Mouse (Mus musculus): ENCODE measurements at regions not wholly inside any gene's neighbourhood (a gene's known extent, or its start where the extent isn't known, plus 50 kb on each side); places are given as distances from the start of the nearest gene placed in this dataset.

DNA sequence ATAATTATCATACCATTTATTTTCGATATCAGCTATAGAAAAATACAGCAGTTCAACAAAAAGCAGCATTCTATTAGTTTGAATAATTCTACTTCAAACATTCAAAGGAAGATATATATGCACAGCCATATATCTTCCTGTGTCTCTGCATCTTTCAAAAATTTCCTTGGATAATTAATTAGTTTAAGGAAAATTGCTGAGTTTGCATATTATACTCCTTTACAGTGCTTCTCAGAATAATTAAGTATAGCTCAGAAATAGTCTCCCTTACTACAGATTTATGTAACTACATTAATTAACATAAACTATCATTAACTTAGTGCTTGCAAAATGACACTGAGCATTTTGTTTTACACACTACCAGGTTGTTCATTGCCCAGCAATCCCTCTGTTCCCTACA lies 546.0 kb upstream of the Zfp804a start:
- H3K9ac ChIP-seq (replicated peaks; ENCODE audit: low read length, poor library complexity, severe bottlenecking) = no peak overlapping the region
- H3K36me3 ChIP-seq (ENCODE audit: insufficient read depth, low read length) = no peaks in the 10 kb centered on the region
- H3K4me2 ChIP-seq (ENCODE audit: low read depth, low read length, poor library complexity, severe bottlenecking) = no peak overlapping the region
- H3K4me3 ChIP-seq (ENCODE audit: low read depth, low read length) = no peak overlapping the region
- no peak for TF ChIP-seq CTCF (IDR thresholded peaks at IDR 0.05)
- no peaks in the 10 kb centered on the region for H3K9me3 ChIP-seq (ENCODE audit: low read length)
- H3K4me1 ChIP-seq (ENCODE audit: insufficient read depth, low read length) = no peaks in the 10 kb centered on the region
- ATAC-seq (ENCODE audit: low FRiP score) (no peak), DNase-seq (ENCODE audit: low spot score) (no peak)
- no peak overlapping the region for H3K27ac ChIP-seq (ENCODE audit: low read depth, low read length)
- H3K27me3 ChIP-seq (ENCODE audit: insufficient read depth, low read length) = no peaks in the 10 kb centered on the region
- 94% methylated on average over 1 of the region's 1 CpGs for WGBS

DNA sequence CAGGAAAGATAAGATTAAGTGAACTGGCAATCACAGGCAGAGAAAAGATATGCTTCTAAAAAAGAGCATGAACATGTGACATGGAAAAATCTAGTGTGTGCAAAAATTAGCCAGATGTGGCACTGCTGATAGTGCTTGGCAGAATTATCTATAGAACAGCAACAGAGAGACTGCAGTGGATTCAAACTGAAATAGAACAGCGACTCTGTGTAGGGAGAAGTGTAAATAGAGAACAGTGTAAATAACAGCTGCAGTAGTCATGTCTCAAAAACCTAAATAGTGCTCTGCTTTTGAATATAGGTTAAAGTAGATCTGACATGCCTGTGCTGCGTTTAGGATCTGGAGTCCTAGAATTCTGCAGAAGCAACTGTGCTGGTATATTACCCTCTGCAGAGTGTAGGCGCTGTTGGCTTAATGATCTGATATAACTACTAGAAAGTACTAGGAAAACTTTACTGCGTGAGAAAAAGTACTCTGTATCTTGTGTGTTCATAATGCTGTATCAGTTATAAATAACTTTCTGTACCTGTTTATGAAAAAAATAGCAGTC lies 539.9 kb upstream of the Zfp804a start:
- WGBS = 90% methylated on average over 4 of the region's 4 CpGs
- no peak overlapping the region for H3K27ac ChIP-seq (ENCODE audit: low read depth, low read length)
- DNase-seq (ENCODE audit: low spot score) = no peak
- H3K9ac ChIP-seq (replicated peaks; ENCODE audit: low read length, poor library complexity, severe bottlenecking) = no peak overlapping the region
- no peak overlapping the region for H3K4me2 ChIP-seq (ENCODE audit: low read depth, low read length, poor library complexity, severe bottlenecking)
- H3K36me3 ChIP-seq (ENCODE audit: insufficient read depth, low read length) = no peaks in the 10 kb centered on the region
- no peak for ATAC-seq (ENCODE audit: low FRiP score)
- H3K27me3 ChIP-seq (ENCODE audit: insufficient read depth, low read length) = no peaks in the 10 kb centered on the region
- H3K4me3 ChIP-seq (ENCODE audit: low read depth, low read length) = no peak overlapping the region
- H3K9me3 ChIP-seq (ENCODE audit: low read length) = no peaks in the 10 kb centered on the region
- peak; percentile 4; the same call in 1 of the 2 replicates for TF ChIP-seq CTCF (IDR thresholded peaks at IDR 0.05)
- H3K4me1 ChIP-seq (ENCODE audit: insufficient read depth, low read length) = no peaks in the 10 kb centered on the region

DNA sequence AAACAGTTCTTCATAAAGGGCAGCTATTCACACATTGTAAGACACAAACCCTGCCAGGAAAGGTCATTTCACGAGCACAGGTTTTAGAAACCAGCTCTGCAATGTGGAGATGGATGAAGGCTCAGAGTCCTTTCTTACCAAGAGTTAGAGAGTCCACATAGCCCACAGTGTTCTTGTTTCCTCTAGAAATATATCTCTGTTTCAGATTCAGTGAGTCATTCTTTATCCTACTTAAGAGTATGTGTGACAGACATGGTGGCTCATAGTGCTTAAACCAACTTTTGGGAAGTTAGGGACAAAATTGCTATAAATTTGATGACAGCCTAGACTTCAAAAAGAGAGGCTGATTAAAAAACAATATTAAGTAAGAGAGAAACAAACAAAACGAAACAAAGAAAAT lies 514.9 kb upstream of the Zfp804a start:
- DNase-seq (ENCODE audit: low spot score) = no peak
- Histone ChIP-seq H3K9ac (replicated peaks; ENCODE audit: low read length, poor library complexity, severe bottlenecking) (no peak overlapping the region), H3K4me3 (ENCODE audit: low read depth, low read length) (no peak overlapping the region), H3K9me3 (ENCODE audit: low read length) (no peaks in the 10 kb centered on the region), H3K27ac (ENCODE audit: low read depth, low read length) (no peak overlapping the region), H3K4me2 (ENCODE audit: low read depth, low read length, poor library complexity, severe bottlenecking) (no peak overlapping the region), H3K4me1 (ENCODE audit: insufficient read depth, low read length) (no peaks in the 10 kb centered on the region), H3K27me3 (ENCODE audit: insufficient read depth, low read length) (no peaks in the 10 kb centered on the region), H3K36me3 (ENCODE audit: insufficient read depth, low read length) (no peaks in the 10 kb centered on the region)
- 82% methylated on average over 2 of the region's 2 CpGs for WGBS
- no peak for TF ChIP-seq CTCF (IDR thresholded peaks at IDR 0.05)
- no peak for ATAC-seq (ENCODE audit: low FRiP score)

DNA sequence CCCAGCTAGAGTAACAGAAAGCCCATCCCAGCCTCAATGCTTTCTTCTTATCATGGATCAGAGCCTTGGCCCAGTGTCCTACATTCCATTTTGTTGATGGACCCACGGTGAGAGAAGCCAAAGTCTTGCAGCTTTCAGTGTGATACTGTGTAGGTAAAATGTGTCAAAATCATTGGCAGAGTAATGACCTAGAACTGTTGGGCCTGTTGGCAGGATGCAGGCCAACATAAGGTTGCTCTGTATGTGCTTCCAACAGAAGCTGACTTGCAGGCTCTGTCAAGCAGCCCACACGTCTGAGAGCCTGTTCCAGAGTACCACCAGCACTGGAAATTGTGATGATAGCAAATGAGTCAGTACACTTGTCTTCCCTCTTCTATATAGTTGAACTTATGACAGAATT lies 503.9 kb upstream of the Zfp804a start:
- H3K27ac ChIP-seq (ENCODE audit: low read depth, low read length) = no peak overlapping the region
- no peak for TF ChIP-seq CTCF (IDR thresholded peaks at IDR 0.05)
- no peaks in the 10 kb centered on the region for H3K27me3 ChIP-seq (ENCODE audit: insufficient read depth, low read length)
- H3K4me2 ChIP-seq (ENCODE audit: low read depth, low read length, poor library complexity, severe bottlenecking) = no peak overlapping the region
- DNase-seq (ENCODE audit: low spot score) (peak; percentile 29), ATAC-seq (ENCODE audit: low FRiP score) (no peak)
- H3K4me1 ChIP-seq (ENCODE audit: insufficient read depth, low read length) = no peaks in the 10 kb centered on the region
- no peak overlapping the region for H3K4me3 ChIP-seq (ENCODE audit: low read depth, low read length)
- no peaks in the 10 kb centered on the region for H3K9me3 ChIP-seq (ENCODE audit: low read length)
- WGBS = 84% methylated on average over 2 of the region's 2 CpGs
- no peak overlapping the region for H3K9ac ChIP-seq (replicated peaks; ENCODE audit: low read length, poor library complexity, severe bottlenecking)
- H3K36me3 ChIP-seq (ENCODE audit: insufficient read depth, low read length) = no peaks in the 10 kb centered on the region

DNA sequence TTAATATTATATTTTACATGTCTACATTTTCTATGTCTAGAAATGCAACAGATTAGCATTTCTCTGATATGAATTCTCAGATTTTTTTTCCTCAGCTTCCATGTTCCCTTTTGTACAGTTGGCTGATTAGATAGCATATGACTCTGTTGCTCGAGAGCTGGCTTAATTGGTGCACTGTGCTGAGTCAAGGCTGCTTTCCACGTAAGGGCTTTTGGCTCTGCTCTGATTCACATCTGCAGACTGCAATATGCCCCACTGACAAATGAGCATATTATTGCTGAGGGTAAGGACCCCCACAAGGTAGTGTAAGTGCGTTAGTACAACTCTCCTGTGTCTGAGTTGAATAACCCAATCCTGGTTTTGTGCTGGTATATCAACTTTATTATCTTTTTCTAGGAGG lies 470.9 kb upstream of the Zfp804a start:
- TF ChIP-seq CTCF (IDR thresholded peaks at IDR 0.05) = no peak
- Histone ChIP-seq H3K4me1 (ENCODE audit: insufficient read depth, low read length) (no peaks in the 10 kb centered on the region), H3K4me3 (ENCODE audit: low read depth, low read length) (no peak overlapping the region), H3K27me3 (ENCODE audit: insufficient read depth, low read length) (no peaks in the 10 kb centered on the region), H3K36me3 (ENCODE audit: insufficient read depth, low read length) (no peaks in the 10 kb centered on the region), H3K9ac (replicated peaks; ENCODE audit: low read length, poor library complexity, severe bottlenecking) (no peak overlapping the region), H3K9me3 (ENCODE audit: low read length) (no peaks in the 10 kb centered on the region), H3K27ac (ENCODE audit: low read depth, low read length) (no peak overlapping the region), H3K4me2 (ENCODE audit: low read depth, low read length, poor library complexity, severe bottlenecking) (no peak overlapping the region)
- 66% methylated on average over 3 of the region's 3 CpGs for WGBS
- peak; percentile 31 for DNase-seq (ENCODE audit: low spot score)
- ATAC-seq (ENCODE audit: low FRiP score) = no peak
